Mouse (Mus musculus): ENCODE data around the gene Padi2.

Gene Padi2

DNA sequence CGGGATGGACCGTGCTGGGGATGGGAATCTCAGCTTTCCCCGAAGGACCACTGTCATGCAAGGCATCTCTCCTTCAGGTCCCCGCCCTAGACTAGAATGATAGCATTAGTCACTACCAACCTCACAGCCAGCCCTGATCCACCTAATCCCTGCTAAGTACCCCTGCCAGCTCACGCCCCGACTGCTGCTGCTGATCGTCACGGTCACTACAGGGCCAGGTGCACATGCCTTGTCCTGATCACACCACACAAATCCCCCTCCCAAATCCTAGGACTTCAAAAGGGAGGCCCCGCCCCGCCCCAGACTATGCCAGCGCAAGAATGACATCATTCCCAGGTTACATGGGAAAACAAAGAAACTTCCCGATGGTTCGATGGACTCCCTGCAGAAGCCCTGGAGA, 24.4 kb upstream of the Padi2 start:
- no peak for DNase-seq

DNA sequence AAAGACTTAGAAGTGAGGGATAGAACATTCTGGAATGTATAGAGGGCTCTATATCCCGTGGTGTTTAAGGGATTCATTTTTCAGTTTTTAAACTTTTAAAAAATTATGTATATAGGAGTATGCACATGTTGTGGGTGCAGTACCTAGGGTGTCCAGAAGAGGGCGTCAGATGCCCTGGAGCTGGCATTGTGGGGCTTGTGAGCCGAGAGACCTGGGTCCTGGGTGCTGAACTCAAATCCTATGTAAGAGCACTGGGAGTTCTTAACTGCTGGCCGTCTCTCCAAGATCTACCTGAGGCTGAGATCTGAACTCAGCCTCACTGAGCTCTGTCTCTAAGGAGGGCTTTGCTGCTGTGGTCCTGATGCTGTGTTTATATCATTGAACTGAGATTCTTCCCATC, 23.8 kb upstream of the Padi2 start:
- no peak for DNase-seq

DNA sequence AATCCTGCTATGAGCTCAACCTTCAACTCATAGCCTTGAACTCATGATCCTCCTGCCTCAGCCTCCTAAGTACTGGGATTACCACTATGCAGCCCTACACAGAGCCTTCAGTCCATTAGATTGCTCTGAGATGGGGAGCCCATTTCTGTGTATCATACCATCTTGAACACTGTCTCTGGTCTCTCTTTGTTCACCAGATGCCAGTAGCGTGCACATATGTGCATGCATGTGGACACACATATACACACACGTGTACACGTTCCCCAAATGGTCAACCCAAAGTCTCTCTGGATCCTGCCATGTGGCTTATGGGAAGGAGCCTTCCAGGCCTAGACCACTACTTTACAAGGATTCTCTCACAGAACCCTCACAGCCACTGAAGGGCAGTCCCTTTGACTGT, 23.2 kb upstream of the Padi2 start:
- DNase-seq, result no peak

DNA sequence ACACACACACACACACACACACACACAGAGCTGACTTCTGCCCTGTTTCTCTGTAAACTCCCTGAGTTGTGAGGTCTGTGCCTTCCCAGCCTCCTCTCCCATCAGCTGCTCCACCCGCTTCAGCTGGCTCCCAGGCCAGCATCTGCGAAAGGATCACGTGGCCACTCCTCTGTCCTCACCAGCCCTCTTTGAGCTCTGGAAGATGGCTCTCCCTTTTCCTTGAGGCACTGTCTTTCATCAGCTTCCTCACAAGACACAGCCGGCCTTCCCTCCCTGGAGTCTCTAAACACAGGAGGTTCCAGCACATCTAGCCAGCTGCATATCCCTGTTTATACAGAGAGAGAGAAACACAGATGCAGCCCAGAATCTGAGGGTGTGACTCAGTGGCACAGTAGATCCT, 22.3 kb upstream of the Padi2 start:
- no peak for DNase-seq

GRCm38 (mm10) chr4:140891525-140892162, 14.5 kb upstream of the Padi2 start:
- no peak for DNase-seq

DNA sequence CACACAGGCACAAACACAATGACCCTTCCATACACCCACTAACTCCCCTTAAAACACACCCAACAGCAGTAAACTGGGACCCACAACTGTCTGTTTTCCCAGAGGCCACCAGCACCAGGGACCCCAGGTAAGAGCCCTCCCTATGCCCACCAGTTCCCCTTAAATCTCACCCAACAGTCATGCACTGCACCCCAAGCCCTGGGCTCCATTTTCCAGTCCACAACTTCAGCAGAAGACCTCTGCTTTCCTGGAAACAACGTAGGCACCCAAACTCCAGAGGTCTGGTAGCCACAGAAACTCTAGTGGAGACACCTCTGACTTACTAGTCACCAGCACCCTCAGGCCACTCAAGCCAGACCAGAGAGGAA, 14.0 kb upstream of the Padi2 start:
- no peak for DNase-seq

DNA sequence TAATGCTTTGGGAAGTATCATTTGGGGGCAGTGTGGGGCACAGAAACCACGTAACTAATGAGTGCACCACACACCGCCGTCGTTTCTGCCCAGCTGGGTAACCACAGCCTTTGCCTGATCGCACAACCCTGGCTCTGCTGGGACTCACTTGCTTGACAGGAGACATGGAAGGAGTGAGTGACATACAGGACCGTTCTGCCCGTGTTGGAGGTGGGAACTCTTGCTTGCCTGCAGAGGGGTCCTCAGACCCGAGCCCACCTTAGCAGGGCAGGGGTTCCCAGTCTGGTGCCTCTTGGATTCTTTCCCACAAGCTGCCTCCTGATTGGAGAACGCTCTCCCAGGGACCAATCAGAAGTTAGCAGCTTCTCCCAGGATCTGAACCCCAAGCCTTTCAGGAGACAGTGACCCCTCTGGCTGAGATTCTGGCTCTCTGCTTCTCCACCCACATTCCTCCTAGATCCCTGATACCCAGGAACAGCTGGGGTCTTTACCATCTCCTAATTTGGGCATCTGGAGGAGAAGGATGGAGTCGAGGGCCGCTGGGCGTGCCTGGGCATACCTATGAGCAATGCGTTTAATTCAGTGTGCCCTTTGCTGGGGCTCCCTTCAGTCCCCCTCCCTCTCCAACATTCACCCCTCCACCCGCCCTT, 1.2 kb upstream of the Padi2 start:
- peak; percentile 27 for DNase-seq

DNA sequence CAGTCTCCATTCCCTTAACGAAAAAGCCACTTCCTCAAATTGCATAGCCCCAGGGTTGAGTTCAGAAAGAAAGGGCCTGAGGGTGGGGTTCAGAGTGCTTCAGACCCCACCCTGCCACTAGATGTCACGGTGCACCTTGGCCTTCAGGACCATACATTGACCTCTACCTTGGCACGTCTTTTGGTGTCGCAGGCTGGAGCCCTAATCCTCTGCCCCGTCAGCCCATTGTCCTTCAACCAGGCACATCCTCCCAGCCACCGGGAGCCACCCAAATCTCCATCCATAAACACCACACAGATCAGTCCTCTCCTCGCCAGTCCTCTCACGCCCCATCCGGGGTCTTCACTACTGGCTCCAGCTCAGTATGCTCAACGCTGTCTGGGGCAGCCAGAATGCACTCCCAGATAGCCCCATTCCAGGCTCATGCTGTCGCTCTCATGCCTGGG, 695 bp upstream of the Padi2 start:
- peak; percentile 47 for DNase-seq

DNA sequence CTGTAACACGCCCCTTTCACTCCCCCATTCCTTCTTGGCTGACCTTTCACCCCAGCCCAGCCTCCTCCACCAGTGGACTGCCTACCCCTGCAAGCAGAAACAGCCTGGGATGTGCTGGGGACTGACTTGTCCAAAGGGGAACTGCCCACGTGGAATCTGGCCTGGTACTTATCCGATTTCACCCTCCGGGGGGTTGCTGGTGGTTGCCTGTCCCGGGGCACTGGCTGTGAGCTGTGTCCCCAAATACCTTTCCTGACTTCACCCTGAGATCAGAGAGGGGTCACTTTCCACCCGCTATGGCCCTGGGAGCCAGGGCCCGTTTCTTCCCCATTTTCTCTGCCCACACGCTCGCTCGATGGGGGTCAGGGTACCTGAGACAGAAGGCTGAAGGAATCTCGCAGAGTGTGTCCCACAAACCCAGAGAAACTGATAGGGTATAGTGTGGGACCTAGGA, 710 bp downstream of the Padi2 start:
- no peak for DNase-seq

DNA sequence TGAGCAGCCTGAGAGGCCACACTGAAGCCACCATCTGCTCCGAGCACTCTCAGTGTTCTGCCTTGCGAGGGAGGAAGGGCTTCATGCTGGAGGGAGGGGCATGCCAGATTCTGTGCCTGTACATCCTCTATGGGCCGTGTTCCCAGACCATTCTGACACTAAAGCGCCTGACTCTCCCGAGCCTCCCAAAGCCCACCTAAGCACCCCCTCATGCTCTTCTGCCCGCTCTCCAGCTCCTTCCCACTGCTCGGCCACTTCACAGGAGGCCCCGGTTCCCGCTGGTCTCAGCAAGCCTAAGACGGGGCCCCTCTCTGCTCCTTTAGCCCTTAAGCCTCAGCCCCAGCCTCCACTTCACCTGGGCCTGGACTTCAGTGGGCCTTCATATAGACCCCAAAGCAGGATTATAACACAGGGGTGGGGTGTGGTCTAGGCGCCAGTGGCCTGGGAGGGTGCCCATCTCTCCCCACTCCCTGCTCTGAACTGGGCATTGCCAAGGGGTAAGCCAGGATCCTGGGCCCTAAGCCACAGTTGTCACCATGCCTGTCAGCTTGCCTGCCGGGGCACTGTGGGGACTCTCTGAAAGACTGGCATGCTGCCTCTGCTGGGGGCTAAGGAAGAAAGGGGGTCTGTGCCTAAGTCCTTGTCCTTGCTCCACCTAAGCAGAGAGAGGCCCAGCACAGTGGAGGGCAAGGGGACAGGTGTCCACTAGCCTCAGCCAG, 1.3 kb downstream of the Padi2 start:
- DNase-seq, result peak; percentile 3

DNA sequence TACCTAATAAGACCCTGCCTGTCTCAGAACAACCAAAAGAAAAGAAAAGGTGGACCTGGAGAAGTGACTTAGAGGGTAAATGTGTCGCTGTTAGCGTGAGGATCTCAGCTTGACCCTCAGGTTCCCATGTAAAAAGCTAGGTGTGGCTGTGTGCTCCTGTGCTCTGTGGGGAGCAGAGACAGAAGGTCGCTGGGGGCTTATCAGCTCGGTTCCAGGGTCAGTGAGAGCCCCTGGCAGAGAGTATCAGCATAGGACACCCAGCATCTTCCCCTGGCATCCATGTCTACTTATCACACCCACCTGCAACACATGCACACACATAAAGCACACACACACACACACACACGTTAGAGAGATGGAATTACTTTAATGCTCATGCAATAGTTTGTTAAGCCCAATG, 2.5 kb downstream of the Padi2 start:
- no peak for DNase-seq

- peak; percentile 2 for DNase-seq
Observed at GRCm38 (mm10) chr4:140909536-140909935, 3.4 kb downstream of the Padi2 start.

DNA sequence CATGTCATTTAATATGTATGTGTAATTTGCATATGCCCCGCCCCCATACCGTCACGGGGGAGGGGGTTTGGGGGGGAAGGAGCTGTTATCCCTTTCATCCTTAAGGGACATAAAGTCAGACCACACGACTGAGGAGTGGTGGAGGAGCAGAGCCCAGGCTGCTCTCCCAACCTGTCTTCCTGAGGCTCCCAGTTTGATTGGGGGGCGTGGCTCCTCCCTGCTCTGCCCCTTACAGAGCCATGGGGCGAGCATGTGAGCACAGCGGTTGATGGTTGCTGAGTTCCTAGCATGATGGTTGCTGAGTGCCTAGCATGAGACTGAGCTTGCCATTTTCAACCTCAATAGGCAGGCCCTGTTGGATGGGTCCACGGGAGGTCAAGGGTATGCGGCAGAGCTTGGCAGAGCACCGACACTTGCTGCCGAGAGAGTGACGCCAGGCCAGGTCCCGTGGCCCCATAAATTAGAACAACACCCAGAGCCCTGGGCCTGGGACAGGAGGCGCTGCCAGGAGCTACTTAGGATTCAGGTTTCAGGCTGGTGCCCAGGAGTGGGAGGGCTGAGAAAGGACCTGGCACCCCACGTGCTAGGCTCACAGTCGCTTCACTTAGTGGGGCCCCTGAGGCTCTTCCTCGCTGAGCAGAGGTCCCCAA, 4.6 kb downstream of the Padi2 start:
- peak; percentile 3 for DNase-seq

DNA sequence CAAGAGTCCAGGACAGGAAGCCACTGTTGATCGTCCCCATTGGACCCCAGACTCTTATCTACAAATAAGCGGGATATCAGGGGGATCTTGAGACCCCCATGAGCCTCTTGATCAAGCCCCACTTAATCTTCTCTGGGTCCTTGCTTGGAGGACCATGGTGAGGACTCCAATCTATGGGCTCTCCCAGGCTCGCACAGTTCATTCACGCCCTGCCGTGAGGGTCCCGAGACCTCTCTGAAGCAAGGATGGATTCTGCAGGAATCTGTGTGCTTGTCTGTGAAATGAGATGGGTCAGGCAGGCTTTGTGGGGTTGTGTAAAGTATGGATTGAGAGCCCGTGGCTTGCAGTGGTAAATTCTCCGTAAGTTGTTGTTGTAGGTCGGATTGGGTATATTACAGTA, 5.3 kb downstream of the Padi2 start:
- no peak for DNase-seq

GRCm38 (mm10) chr4:140912271-140912833, 6.2 kb downstream of the Padi2 start:
- peak; percentile 1 for DNase-seq

GRCm38 (mm10) chr4:140913565-140913964, 7.4 kb downstream of the Padi2 start:
- DNase-seq, result peak; percentile 1

DNA sequence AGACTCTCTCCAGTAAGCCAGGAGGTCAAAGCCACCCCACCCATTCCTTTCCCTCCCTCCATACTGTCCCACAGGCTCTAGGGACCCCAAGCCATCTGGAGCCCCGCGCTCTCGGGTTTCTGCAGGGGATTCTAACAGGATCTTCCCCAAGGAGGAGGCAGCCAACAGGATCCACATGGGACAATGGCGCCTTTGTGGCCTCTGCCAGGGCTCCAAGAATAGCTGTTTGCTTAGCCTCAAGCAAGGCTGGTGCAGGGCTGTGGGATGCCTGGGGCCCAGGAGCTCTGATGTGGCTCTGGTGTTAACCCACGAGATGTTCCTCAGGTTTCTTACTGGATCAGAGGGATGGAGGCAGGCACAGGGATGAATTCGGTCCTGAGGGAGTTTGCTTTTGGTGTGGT, 8.6 kb downstream of the Padi2 start:
- DNase-seq, result peak; percentile 1

DNA sequence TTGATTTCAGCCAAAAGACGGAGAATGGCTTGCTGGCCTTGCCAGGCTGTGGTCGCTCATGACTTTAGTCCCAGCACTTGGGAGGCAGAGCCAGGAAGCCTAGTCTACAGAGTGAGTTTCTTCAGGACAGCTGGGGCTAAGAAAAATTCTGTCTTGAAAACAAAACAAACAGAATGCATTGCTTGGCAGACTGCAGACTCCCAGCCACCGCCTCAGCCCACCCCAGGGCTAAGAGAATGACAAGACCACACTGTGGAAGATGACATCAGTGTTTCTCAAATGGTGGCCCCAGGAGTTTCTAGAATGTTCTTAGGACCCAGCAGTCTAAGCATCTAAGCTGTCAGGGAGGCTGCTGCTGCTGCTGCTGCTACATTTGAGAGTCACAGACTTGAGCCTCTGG, 9.1 kb downstream of the Padi2 start:
- peak; percentile 1 for DNase-seq

- no peak for DNase-seq
Observed at GRCm38 (mm10) chr4:140916296-140916695, 10.2 kb downstream of the Padi2 start.

GRCm38 (mm10) chr4:140917451-140917850, 11.3 kb downstream of the Padi2 start:
- DNase-seq, result peak; percentile 1

- no peak for DNase-seq
Observed at GRCm38 (mm10) chr4:140919974-140920836, 14.1 kb downstream of the Padi2 start.

- no peak for DNase-seq
Observed at GRCm38 (mm10) chr4:140922508-140922907, 16.4 kb downstream of the Padi2 start.

Measured in thymus, postnatal 14 days (tissue).